Mouse (Mus musculus): Measurements from ENCODE around the gene Pnpt1. TPM values are rescaled to one million over a fixed set of nuclear protein-coding genes. Genes with fewer than 3 reads are reported as not detected.

Pnpt1 gene
- 23.1 and 36.8 TPM in 2 replicates for total RNA-seq (2015; ENCODE audit: low replicate concordance)
- total RNA-seq (2017; ENCODE audit: low replicate concordance), result 17.1 and 20.4 TPM in 2 replicates

DNA sequence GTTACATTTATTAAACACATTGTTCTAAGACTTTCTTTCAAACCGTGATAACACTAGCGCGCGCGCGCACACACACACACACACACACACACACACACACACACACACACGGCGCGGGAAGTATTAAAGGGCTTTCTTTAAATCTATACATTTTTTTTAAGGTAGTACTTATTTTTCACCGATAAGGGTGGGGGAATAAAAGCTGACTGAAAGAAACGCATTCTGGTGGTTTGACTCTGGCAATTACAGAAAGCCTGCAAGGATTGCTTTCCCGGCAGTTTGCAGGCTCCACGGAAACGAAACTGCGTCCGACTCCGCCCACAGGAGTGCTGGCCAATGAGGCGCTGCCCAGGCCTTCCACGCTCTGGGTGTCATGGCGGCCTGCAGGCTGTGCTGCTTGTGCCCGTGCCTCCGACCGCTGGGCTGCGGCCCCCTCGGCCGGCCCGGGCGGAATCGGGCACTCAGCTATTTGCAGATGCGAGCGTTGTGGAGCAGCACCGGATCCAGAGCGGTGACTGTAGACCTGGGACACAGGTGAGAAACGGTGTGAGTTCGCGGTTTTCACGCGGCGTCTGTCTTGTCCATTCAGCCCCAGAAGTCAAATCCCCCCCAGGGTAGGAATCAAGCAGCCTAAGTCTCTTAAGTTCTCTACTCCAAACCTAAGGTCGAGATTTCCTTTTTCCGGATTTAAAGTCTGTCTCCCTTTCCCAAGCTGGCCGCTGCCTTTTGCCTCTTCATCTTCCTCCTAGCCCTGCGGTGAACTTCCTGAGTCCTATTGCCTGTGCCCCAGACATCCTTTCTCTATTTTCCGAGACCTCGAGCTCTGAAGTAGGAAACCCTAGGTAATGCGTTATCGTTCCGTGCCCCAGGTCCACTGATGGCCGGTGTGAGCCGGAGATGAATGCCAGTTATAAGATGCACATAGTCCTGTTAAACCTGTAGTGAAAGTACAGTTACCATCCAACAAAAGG lies at the start of gene Pnpt1:
Gene Pnpt1 (plus strand): TSS at position 360 of the 971 bp plus-strand sequence.
- peak; percentile 100 for ATAC-seq (replicated peaks; ENCODE audit: low FRiP score, poor library complexity, severe bottlenecking)

DNA sequence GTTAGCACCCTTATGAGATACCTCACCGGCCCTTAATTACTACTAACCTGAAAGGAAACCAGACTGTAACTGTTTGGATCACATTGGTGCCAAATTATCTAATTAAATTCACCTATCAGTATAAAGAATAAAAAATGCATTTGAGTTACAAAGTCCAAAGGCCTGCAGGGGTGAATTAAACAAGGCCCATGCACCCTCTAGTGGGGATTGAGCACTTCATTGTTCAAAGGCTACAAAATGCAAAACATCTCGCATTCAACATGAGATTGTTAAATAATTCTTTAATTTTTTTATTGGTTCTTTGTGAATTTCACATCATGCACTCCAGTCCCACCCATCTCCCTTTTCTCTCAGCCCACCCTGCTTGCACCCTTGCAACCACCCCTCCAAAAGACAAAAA lies 38.1 kb upstream of the Pnpt1 start:
- no peak for ATAC-seq (replicated peaks; ENCODE audit: low FRiP score, poor library complexity, severe bottlenecking)

DNA sequence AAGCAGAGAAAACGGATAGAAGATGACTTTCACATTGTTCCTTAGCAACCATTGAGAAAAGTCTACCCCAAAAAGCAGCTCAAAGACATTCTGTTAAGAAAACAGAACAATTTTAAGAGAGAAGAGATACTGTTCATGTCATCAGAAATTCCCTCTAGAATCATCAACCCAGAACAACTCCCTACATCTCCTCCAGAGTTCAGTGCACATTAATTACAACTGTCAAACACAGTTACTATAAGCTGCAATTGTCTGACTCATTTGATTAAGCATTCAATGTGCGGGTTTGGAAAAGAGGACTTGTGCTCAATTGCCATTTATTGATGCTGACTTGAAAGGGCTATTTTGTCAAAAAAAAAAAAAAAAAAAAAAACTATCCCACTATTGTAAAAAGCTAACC lies 31.6 kb upstream of the Pnpt1 start:
- no peak for ATAC-seq (replicated peaks; ENCODE audit: low FRiP score, poor library complexity, severe bottlenecking)

DNA sequence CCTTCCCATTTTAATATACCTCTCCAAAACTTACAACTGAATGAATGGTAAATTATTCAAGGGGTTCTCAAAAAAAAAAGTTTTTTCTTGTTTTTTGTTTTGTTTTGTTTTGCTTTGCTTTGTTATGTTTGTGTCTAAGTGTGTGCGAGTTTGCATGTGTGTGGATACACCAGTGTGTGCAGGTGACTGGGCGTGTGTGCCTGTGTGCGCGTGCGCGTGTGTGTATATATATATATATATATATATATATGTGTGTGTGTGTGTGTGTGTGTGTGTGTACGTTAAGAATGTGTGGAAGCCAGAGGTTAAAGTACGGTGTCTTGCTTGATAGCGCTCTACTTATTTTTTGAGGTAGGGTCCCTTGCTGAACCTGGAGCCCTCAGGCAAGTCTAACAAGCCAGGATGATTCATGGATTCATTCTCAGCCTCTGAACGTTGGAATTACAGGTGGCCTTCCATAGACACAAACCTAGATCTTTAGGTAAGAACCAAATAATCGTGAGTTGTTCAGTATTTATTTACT lies 621 bp upstream of the Pnpt1 start:
- peak; percentile 21 for ATAC-seq (replicated peaks; ENCODE audit: low FRiP score, poor library complexity, severe bottlenecking)

DNA sequence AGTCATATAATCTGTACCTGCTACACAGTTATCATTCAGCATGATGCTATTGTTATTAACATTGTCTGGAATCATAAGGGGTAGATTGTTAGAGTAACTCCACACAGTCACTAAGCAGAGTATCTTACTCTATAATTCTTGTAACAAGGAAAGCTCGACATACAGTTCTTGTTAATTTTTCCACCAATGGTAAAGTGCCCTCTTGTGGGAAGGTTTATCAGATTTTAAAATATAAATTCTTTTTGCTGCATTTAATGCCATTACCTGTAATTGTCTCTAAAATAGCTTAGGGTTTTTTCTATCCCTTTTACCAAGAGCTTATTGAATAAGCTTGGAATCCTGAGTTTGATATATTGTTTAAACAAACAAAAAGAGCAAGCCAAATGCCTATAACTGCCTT lies 10.1 kb downstream of the Pnpt1 start:
- ATAC-seq (replicated peaks; ENCODE audit: low FRiP score, poor library complexity, severe bottlenecking), result no peak

DNA sequence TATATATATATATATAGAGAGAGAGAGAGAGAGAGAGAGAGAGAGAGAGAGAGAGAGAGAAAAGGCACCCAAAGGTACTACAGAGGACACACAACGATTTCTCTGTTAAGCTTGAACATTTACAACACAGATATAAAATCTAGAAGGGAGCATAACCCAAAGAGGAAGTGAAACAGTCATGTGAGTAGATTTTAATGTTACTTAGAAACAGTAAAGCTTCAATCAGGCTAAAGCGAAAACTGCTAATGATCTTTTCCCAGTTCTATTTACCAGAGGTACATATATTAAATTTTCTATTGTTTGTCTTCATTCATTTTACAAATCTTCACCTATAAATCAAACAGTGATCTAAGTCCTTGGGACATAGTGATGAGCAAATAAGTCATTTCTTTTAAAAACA lies 18.4 kb downstream of the Pnpt1 start:
- ATAC-seq (replicated peaks; ENCODE audit: low FRiP score, poor library complexity, severe bottlenecking), result no peak

DNA sequence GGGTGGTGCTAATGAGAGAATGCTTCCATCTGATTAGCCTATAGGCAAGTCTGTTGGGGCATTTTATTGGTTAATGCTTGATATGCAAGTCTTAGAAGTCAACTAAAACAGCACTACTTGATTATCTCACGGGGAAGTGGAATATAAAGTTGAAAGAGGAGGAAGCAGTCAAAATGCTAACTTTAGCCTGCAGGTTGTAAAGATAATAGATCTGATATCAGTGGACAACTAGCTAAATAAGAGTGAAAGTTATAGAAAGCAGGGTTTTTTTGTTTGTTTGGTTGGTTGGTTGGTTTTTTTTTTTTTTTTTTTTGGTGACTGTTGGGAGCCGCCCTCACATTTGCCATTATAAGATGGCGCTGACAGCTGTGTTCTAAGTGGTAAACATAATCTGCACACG lies 33.0 kb downstream of the Pnpt1 start:
- ATAC-seq (replicated peaks; ENCODE audit: low FRiP score, poor library complexity, severe bottlenecking), result no peak

DNA sequence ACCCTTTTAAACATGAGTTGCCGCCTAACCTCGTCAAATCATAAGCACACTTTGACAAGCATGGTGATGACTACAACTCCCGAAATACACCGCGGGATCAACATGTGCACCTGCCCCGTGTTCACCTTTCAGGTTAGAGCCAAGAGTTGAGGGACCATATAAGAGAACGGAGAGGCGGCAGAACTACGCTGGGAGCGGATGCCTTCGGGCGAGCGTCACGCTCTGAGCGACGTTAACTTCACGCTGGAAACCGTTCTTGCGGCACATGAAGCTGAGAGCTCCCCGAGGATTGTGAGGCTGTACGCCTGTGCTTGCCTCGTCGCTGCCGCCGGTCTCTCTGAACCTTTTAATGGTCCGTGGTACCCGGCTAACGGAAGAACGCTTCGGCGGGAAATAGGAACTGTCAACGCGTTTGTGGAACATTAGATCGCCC lies 41.4 kb downstream of the Pnpt1 start:
- ATAC-seq (replicated peaks; ENCODE audit: low FRiP score, poor library complexity, severe bottlenecking), result peak; percentile 51

DNA sequence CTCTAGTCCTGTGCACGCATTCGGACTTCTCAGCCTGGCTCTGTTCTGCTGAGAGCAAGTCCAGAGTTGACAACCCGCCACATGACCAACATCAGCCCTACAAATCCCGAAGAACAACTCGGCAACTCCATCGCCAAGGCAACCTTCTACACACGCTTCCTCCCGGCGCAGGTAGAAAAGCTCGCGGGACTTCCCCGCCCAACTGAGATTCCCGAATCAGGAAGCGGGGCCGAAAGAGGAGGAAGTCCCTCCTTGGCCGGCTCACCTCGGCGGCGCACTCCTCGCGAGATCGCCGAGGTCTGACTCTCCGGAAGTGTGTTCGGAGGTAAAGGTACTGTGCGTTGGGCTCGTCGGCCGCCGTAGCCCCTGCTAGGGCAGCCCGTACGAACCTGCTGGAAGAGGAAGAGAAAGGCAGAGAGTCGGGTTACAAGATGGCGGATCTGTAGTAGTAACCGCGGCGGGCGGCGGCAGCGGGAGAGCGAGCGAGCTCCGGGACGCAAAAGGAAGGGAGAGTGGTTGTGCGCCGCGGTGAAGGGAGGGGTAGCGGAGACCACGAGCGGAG lies 42.1 kb downstream of the Pnpt1 start, which contains the start of gene Ppp4r3b:
Gene Ppp4r3b (plus strand): TSS at position 328 of the 562 bp plus-strand sequence.
- peak; percentile 90 for ATAC-seq (replicated peaks; ENCODE audit: low FRiP score, poor library complexity, severe bottlenecking)

DNA sequence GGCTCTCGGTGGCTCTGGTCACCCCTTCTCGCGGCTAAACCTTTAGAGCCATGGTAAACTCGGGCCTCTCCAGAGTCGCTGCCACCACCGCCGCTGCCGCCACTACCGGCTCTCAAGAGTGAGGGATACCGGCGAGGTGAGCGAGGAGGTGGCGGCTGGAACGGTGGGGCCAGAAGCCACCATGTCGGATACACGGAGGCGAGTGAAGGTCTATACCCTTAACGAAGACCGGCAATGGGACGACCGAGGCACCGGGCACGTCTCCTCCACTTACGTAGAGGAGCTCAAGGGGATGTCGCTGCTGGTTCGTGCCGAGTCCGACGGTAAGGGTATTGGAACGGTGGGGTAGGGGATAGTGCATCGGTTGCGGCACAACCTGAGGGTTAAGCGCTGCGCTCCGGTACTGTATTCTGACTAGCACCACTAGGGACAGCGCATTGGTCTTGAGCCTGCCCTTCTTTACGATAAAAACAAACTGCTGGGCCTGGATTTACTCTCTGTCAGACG lies 42.6 kb downstream of the Pnpt1 start:
- peak; percentile 74 for ATAC-seq (replicated peaks; ENCODE audit: low FRiP score, poor library complexity, severe bottlenecking)

DNA sequence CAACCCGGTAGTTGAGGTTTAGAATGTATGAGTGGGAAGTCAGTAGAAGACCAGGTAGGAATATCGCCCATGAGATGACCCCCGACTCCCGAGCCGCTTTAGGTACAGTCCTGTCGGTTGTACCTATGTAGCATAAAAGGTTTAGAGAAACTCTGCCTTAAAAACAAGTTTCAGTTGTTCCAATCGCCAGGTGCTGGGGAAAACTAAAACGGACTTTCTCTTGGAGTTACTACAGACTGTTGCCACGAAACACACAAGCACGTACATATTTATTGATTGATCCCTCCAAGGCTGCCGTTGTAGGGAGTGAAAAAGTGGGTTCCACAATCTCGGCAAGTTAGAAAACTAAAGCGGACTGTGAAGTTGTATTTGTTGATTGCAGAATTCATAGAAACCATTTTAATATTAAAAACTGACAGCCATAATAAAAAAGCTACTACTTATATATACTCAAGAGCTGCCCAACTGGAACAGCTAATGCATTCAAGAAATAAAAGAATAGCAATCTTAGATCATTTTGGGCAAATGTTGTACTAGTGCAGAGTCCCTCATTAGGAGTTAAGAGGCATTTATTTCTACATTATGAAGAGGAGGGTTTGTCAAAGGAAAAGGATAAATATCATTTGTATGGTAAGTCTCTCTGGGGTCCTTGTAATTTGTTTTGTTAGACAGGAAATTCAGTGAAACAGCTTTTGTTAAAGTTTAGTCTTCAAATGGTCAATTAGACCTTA lies 43.3 kb downstream of the Pnpt1 start:
- no peak for ATAC-seq (replicated peaks; ENCODE audit: low FRiP score, poor library complexity, severe bottlenecking)

DNA sequence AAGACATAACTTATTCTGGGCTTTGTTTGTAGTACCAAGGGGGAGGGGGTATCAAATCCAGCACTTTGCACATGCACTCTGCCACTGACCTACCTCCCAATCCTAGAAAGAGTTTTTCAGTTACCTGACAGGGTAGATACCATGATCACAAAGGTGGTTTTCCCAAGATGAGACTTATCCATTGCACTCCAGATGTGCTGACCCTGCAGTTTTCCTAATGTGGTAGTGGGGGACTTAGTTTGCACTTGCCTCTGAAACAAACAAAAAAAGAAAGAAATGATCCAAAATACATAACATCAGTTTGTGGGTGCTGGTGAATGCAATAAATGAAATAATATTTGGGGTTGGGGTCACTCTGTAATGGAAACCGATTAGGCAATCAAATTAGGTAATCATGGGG lies 48.8 kb downstream of the Pnpt1 start:
- ATAC-seq (replicated peaks; ENCODE audit: low FRiP score, poor library complexity, severe bottlenecking), result no peak

DNA sequence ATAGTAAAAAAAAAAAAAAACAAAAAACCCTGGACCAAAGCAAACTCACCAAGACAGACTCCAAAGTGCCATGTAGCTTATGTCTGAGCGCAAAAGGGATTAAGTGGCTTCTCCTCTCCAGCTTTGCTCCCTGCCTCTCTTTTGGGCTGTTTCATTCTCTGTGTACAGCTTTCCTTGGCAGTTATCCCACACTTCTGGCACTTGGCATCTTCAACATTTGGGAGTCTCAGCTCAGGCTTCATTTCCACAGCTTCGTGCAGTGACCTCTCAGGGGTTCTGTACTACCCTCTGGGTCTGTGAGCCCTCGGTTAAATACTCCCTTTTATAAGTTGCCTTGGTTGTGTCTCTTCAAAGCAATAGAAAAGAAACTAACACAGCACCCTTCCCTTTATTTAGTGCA lies 50.1 kb downstream of the Pnpt1 start:
- no peak for ATAC-seq (replicated peaks; ENCODE audit: low FRiP score, poor library complexity, severe bottlenecking)

DNA sequence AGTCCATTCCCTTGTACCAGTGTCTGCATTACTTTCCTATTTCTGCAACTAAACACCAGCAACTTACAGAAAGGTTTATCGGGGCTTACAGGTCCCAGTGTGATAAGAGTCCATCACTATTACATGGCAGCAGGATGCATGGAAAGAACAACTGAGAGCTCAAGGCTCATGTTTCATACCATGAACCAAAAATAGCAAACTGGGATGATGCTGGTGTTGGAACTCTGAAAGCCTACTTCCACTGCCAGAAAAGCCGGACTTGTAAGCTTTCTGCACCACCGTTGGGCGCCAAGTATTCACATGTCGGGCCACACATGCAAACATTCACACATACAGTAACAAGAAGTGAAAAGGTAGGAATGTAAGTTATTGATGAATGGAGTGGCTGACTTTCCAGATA lies 51.2 kb downstream of the Pnpt1 start:
- ATAC-seq (replicated peaks; ENCODE audit: low FRiP score, poor library complexity, severe bottlenecking), result no peak

DNA sequence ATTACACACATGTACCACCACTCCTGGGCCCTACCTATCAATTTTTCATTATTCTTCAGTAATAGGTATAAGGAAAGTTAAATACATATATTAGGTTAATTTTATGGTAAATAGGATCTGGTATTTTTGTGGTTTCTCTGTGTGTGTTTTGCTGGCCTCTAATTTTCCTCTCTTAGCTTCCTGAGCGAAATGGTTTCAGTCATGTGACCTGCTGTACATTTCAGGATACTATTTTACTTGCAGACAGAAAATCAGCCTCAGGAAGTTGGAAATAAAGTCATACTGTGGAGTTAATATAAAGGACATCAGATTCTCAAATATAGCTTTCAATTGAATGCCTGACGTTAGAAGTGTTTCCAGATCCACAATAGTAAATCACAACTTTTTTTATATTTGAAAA lies 58.4 kb downstream of the Pnpt1 start:
- ATAC-seq (replicated peaks; ENCODE audit: low FRiP score, poor library complexity, severe bottlenecking), result no peak

DNA sequence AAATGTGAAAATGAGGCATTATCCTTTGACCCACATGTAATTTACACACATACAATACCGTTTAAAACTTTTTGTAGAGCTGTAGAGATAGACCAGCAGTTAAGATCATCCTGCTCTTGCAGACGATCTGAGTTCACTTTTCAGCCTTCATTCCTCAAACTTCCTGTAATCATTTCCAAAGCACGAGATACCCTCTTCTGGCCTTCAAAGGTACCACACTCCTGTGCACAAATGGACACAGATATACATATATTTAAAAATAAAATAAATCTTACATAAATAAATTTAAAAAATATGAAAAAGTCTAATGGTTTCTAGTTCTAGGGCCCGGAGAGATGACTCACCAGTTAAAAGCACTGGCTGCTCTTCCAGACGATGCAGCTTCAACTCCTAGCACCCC lies 73.1 kb downstream of the Pnpt1 start:
- ATAC-seq (replicated peaks; ENCODE audit: low FRiP score, poor library complexity, severe bottlenecking), result no peak

DNA sequence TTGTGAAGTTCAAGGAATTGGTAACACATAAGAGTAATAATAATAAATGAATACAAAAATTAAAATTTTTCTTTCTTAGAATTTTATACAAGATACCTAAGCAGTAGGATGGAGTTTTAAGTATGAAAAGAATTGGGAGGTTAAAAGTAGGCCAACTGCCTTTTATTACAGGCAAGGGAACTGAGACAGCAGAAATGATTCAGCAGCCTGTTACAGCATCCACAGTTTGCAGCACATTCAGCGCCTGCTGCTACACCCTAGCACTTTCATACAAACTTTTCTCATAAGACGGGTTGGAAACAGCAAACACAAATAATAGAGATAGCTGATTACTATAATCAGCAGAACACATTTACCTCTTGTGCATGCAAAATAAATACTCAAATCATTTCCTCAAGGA lies 79.2 kb downstream of the Pnpt1 start:
- ATAC-seq (replicated peaks; ENCODE audit: low FRiP score, poor library complexity, severe bottlenecking), result no peak
